Mouse (Mus musculus): ENCODE measurements around the gene Rbm25. TPM values are rescaled to one million over a fixed set of nuclear protein-coding genes. Genes with fewer than 3 reads are reported as not detected.

The Rbm25 gene
- polyA plus RNA-seq, 1 experiment from 2014 or later: 279 TPM

DNA sequence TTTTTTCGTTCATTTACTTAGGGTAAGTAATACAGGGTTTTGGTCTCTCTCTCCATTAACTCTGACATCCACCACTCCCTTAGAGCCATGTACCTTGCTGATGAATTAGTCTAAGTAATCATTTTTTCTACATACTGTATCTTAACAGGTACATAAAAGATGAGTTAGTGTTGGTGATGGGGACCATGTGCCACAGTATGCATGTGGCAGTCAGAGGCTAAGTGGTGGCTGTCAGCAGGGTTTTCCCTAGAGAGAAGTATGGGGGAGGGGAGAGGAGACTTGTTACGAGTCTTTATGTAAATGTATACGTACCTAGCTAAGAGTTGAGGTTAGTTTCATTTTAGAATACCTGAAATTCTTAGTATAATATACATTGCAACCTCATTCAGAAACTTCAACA is 92.0 kb downstream of the Rbm25 start:
- Histone ChIP-seq H3K36me3 (ENCODE audit: control insufficient read depth, insufficient read depth, low read length) (peaks cover 8% of the 10 kb centered on the region), H3K9me3 (ENCODE audit: control insufficient read depth, low read length) (no peaks in the 10 kb centered on the region), H3K27me3 (ENCODE audit: control insufficient read depth, insufficient read depth, low read length) (no peaks in the 10 kb centered on the region), H3K9ac (ENCODE audit: low read length) (no peak overlapping the region), H3K4me1 (ENCODE audit: control insufficient read depth, insufficient read depth, low read length) (0 out of 2 replicates have a peak, but pooled peaks cover 3% of the 10 kb centered on the region), H3K27ac (replicated peaks; ENCODE audit: low read depth, low read length) (no peak overlapping the region), H3K4me3 (ENCODE audit: low read depth, low read length) (no peak overlapping the region), H3K4me2 (ENCODE audit: low read depth, severe bottlenecking) (no peak overlapping the region)
- DNase-seq (ENCODE audit: low spot score): no peak
- ATAC-seq (ENCODE audit: insufficient number of reproducible peaks, low FRiP score, low TSS enrichment, low read depth): no peak
- 91% methylated on average over 3 of the region's 3 CpGs for WGBS

- DNase-seq (ENCODE audit: low spot score): no peak
- no peaks in the 10 kb centered on the region for H3K27me3 ChIP-seq (ENCODE audit: control insufficient read depth, insufficient read depth, low read length)
- ATAC-seq (ENCODE audit: insufficient number of reproducible peaks, low FRiP score, low TSS enrichment, low read depth): no peak
- H3K27ac ChIP-seq (replicated peaks; ENCODE audit: low read depth, low read length): no peak overlapping the region
- no peak overlapping the region for H3K4me3 ChIP-seq (ENCODE audit: low read depth, low read length)
- no peak overlapping the region for H3K9ac ChIP-seq (ENCODE audit: low read length)
- no peaks in the 10 kb centered on the region for H3K9me3 ChIP-seq (ENCODE audit: control insufficient read depth, low read length)
- no peaks in the 10 kb centered on the region for H3K4me1 ChIP-seq (ENCODE audit: control insufficient read depth, insufficient read depth, low read length)
- H3K36me3 ChIP-seq (ENCODE audit: control insufficient read depth, insufficient read depth, low read length): peaks cover 18% of the 10 kb centered on the region
- 77% methylated on average over 12 of the region's 12 CpGs for WGBS
- H3K4me2 ChIP-seq (ENCODE audit: low read depth, severe bottlenecking): no peak overlapping the region
Measured at GRCm38 (mm10) chr12:83726510-83727308, 95.7 kb downstream of the Rbm25 start.

GRCm38 (mm10) chr12:83732225-83732624 is 101.2 kb downstream of the Rbm25 start:
- no peak for ATAC-seq (ENCODE audit: insufficient number of reproducible peaks, low FRiP score, low TSS enrichment, low read depth)
- H3K4me2 ChIP-seq (ENCODE audit: low read depth, severe bottlenecking): no peak overlapping the region
- no peak for DNase-seq (ENCODE audit: low spot score)
- H3K27ac ChIP-seq (replicated peaks; ENCODE audit: low read depth, low read length): no peak overlapping the region
- peaks cover 17% of the 10 kb centered on the region; the same call in 1 of the 2 replicates for H3K36me3 ChIP-seq (ENCODE audit: control insufficient read depth, insufficient read depth, low read length)
- WGBS: 95% methylated on average over 5 of the region's 5 CpGs
- no peak overlapping the region for H3K4me3 ChIP-seq (ENCODE audit: low read depth, low read length)
- H3K4me1 ChIP-seq (ENCODE audit: control insufficient read depth, insufficient read depth, low read length): no peaks in the 10 kb centered on the region
- H3K9me3 ChIP-seq (ENCODE audit: control insufficient read depth, low read length): no peaks in the 10 kb centered on the region
- H3K9ac ChIP-seq (ENCODE audit: low read length): no peak overlapping the region
- H3K27me3 ChIP-seq (ENCODE audit: control insufficient read depth, insufficient read depth, low read length): no peaks in the 10 kb centered on the region

Other genes with a start within 250 kb of the Rbm25 start
- gene Dpf3, start 143.5 kb upstream of the Rbm25 start, polyA plus RNA-seq (2014; fragmentation: Nextera tagmentation; extraction: Ambion mirVana): 3.6 and 3.7 TPM in 2 replicates
- gene Dcaf4, start 110.8 kb upstream of the Rbm25 start, polyA plus RNA-seq (2014; fragmentation: Nextera tagmentation; extraction: Ambion mirVana): 28.1 and 31.7 TPM in 2 replicates
- gene Zfyve1, start 34.0 kb upstream of the Rbm25 start, polyA plus RNA-seq (2014; fragmentation: Nextera tagmentation; extraction: Ambion mirVana): 16.2 and 19.0 TPM in 2 replicates
- gene Psen1, start 56.9 kb downstream of the Rbm25 start, polyA plus RNA-seq (2014; fragmentation: Nextera tagmentation; extraction: Ambion mirVana): 68.0 and 71.2 TPM in 2 replicates
- not detected in 2 replicates for gene Papln, start 132.4 kb downstream of the Rbm25 start, polyA plus RNA-seq (2014; fragmentation: Nextera tagmentation; extraction: Ambion mirVana)

Data from limb, embryonic 11.5 days (tissue).